17 mouse cellular contexts compared by ENCODE assay signal in the genomic region with DNA sequence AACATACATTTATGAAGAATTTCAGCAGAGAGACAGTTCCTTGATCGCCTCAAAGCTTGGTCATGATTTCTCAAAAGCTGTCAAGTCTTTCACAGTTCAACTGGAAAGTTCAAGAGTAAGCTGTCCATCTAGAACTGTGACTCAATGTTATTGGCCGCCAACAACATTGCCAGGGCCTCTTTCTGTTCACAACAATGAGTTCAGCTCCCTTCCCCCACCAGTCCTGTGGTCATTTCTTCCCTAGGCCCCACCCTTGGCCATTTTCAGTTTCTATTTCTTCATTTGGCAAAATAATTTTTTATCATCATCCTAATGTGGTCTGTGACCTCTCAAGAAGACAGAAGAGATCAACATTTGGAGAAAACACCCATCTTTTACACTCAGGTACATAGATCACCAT. TPM values are rescaled to one million over a fixed set of nuclear protein-coding genes. Genes with fewer than 3 reads are reported as not detected.
A peak's percentile ranks its signal among the peaks of the same experiment; 100 is the strongest.
DNase-seq lines count a peak whose midpoint lies in the region; ATAC-seq lines count a peak whose summit lies in the region.
"Had no signal": no experiment of that assay in that cellular context is flagged by ENCODE, and none has a peak within 500 bp of the region (broad histone marks: within the 10 kb centered on the region; RNA-seq: fewer than 3 reads in every experiment).

No protein-coding gene starts in this region.

- H3K4me1 ChIP-seq in heart, embryonic 11.5 days (ENCODE audit: control insufficient read depth, insufficient read depth, low read length) = peaks cover 2% of the 10 kb centered on the region

- no peak overlapping the region for H3K9ac ChIP-seq in heart, embryonic 11.5 days (ENCODE audit: low read depth, low read length)
- H3K9ac ChIP-seq: hindbrain, embryonic 13.5 days; liver, embryonic 12.5 days; lung, embryonic 15.5 days; midbrain, embryonic 13.5 days had no signal

- no peak for ATAC-seq in heart, embryonic 11.5 days (replicated peaks; ENCODE audit: insufficient number of reproducible peaks, low FRiP score, low TSS enrichment)
- ATAC-seq: forebrain, embryonic 14.5 days; liver, embryonic 12.5 days; midbrain, embryonic 13.5 days had no signal

- H3K4me3 ChIP-seq in heart, embryonic 11.5 days (ENCODE audit: low read depth, low read length) = no peak overlapping the region
- H3K4me3 ChIP-seq: embryonic facial prominence, embryonic 10.5 days; hindbrain, embryonic 13.5 days; limb, embryonic 10.5 days; liver, embryonic 12.5 days; lung, embryonic 15.5 days; midbrain, embryonic 13.5 days had no signal

- DNase-seq in adrenal gland, postnatal 14 days = peak; percentile 62
- no peak for DNase-seq in adrenal gland, postnatal 4 days (ENCODE audit: low spot score in 2 of 2)
- DNase-seq in heart, adult 9 months (ENCODE audit: low spot score in 2 of 2) = peak; percentile 46 to 49
- DNase-seq in NIH3T3 (ENCODE audit: low read depth) = peak; percentile 77
- peak; percentile 22 to 44 for DNase-seq in monocyte, adult 2 months (ENCODE audit: low read depth in 1 of 2, low spot score in 2 of 2)
- no peak for DNase-seq in ovary, adult 18-20 months (ENCODE audit: low spot score)
- DNase-seq in left cerebral cortex, adult 18-20 months (ENCODE audit: low spot score in 2 of 2) = no peak
- DNase-seq: cerebellum, adult 11-12 months; thymus, postnatal 4 days had no signal

- no peaks in the 10 kb centered on the region for H3K36me3 ChIP-seq in heart, embryonic 11.5 days (ENCODE audit: control insufficient read depth, insufficient read depth, low read length)
- H3K36me3 ChIP-seq: embryonic facial prominence, embryonic 10.5 days; hindbrain, embryonic 13.5 days; limb, embryonic 10.5 days; lung, embryonic 15.5 days; midbrain, embryonic 13.5 days had no signal

- H3K4me2 ChIP-seq in heart, embryonic 11.5 days = no peak overlapping the region
- H3K4me2 ChIP-seq: hindbrain, embryonic 13.5 days; liver, embryonic 12.5 days; lung, embryonic 15.5 days; midbrain, embryonic 13.5 days had no signal

- WGBS in heart, embryonic 11.5 days (ENCODE audit: insufficient replicate concordance) = 87% methylated on average over 2 of the region's 2 CpGs

- H3K9me3 ChIP-seq in heart, embryonic 11.5 days (replicated peaks; ENCODE audit: control insufficient read depth, low read length) = 0 out of 2 replicates have a peak, but pooled peaks cover 2% of the 10 kb centered on the region
- H3K9me3 ChIP-seq: embryonic facial prominence, embryonic 10.5 days; hindbrain, embryonic 13.5 days; limb, embryonic 10.5 days; liver, embryonic 12.5 days; lung, embryonic 15.5 days; midbrain, embryonic 13.5 days had no signal

- H3K27ac ChIP-seq in heart, embryonic 11.5 days (ENCODE audit: low read depth, low read length) = no peak overlapping the region
- H3K27ac ChIP-seq: embryonic facial prominence, embryonic 10.5 days; hindbrain, embryonic 13.5 days; limb, embryonic 10.5 days; liver, embryonic 12.5 days; lung, embryonic 15.5 days; midbrain, embryonic 13.5 days had no signal

- no peaks in the 10 kb centered on the region for H3K27me3 ChIP-seq in heart, embryonic 11.5 days (ENCODE audit: control insufficient read depth, insufficient read depth, low read length)
- H3K27me3 ChIP-seq: liver, embryonic 12.5 days; lung, embryonic 15.5 days; midbrain, embryonic 13.5 days had no signal

RNA-seq across cellular contexts. Expression of a gene that starts 4.5 kb away (rescaled TPM):
- 9.4 and 10.4 TPM in 2 replicates for total RNA-seq in adrenal gland, postnatal 14 days (2021)
- 10 to 100 TPM; 10.5 to 14.1 TPM for total RNA-seq in adrenal gland, postnatal 4 days (2021)
- 24.6 and 27.6 TPM in 2 replicates for polyA plus RNA-seq in heart, embryonic 11.5 days (2014; fragmentation: Nextera tagmentation; extraction: Ambion mirVana)
- total RNA-seq in left cerebral cortex, adult 18-20 months (2021) = 1 to 10 TPM; 2.6 to 3.0 TPM

Comparison
In these comparisons a context has a peak if more than half of its experiments do, and no peak if none do; other contexts are left out.
1. DNase-seq: peak in adrenal gland, postnatal 14 days (single experiment), heart, adult 9 months (2 of 2), NIH3T3 (single experiment) and monocyte, adult 2 months (2 of 2); none in adrenal gland, postnatal 4 days (0 of 2), ovary, adult 18-20 months (single experiment) and left cerebral cortex, adult 18-20 months (0 of 2).